Mouse (Mus musculus): ENCODE measurements around the gene Cacna1s. TPM values are rescaled to one million over a fixed set of nuclear protein-coding genes. Genes with fewer than 3 reads are reported as not detected.

The Cacna1s gene
- total RNA-seq, 2 experiments from 2014 or later = 779 to 840 TPM

GRCm38 (mm10) chr1:136061041-136061789 is 8.7 kb downstream of the Cacna1s start:
- intact Hi-C loops (cut with DNase I) = no loop called here
- peak; percentile 83 for DNase-seq
- Histone ChIP-seq H3K27ac (peak overlapping the region; percentile 94), H3K4me3 (peak overlapping the region; percentile 58)
- TF ChIP-seq CTCF (IDR thresholded peaks at IDR 0.05) = peak; percentile 68

GRCm38 (mm10) chr1:136061790-136062141 is 9.2 kb downstream of the Cacna1s start:
- intact Hi-C loops (cut with DNase I) = no loop called here
- DNase-seq = no peak
- no peak for TF ChIP-seq CTCF (IDR thresholded peaks at IDR 0.05)
- peak overlapping the region; percentile 94 for H3K27ac ChIP-seq
- peak overlapping the region; percentile 58 for H3K4me3 ChIP-seq

- Histone ChIP-seq H3K4me3 (peak overlapping the region; percentile 2), H3K27ac (peak overlapping the region; percentile 96)
- intact Hi-C loops (cut with DNase I) = no loop called here
- peak; percentile 63 for DNase-seq
- TF ChIP-seq CTCF (IDR thresholded peaks at IDR 0.05) = no peak
These were observed 11.4 kb downstream of the Cacna1s start for GRCm38 (mm10) chr1:136063991-136064390.

DNA sequence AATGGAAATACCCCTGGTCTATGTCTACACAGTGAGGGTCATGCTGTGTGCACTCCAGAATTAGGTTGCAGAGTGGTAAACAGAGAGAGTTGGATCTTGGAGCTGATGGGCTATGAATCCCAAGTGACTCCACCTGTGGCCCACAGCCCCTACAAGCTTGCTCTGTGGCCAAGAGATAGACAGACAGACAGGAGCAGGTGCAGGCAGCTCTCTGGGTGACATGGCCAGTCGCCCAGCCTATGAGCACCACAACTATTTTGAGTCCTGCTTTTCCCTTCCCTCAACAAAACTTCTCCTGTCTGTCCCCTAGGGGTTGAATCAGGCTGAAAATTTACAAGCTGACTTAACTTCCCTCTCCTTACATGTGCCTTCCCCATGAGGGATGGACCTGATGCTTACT is 14.1 kb downstream of the Cacna1s start:
- DNase-seq = peak; percentile 88
- TF ChIP-seq CTCF (IDR thresholded peaks at IDR 0.05) = peak; percentile 35
- intact Hi-C loops (cut with DNase I) = no loop called here

DNA sequence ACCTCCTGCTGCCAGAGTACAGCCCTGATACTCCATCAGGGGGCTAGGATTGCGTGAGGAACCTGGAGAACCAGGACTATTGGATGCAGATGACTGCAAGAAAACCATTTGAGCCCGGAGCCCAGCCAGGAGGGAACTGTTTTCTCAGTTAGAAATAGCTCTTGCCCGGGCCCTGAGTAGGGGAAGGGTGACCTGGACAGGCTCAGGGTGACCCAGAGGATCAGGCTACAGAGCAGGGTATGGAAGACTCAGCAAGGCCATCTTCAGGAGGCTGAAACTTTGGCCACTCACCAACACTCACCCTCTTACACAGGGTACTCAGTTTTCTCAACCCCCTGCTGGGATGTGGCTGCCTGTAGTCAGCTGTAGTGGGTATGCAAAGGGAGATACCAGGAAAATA is 15.0 kb downstream of the Cacna1s start:
- peak; percentile 86 for DNase-seq
- intact Hi-C loops (cut with DNase I) = no loop called here

More for the DNA sequence above, 14.1 kb downstream of the Cacna1s start:
- peak overlapping the region; percentile 96 for H3K27ac ChIP-seq
- H3K4me3 ChIP-seq = no peak overlapping the region; the same call in 1 of the 2 replicates

GRCm38 (mm10) chr1:136076086-136076485 is 23.5 kb downstream of the Cacna1s start:
- H3K27ac ChIP-seq = peak overlapping the region; percentile 83
- TF ChIP-seq CTCF (IDR thresholded peaks at IDR 0.05) = peak; percentile 86
- peak; percentile 77 for DNase-seq
- intact Hi-C loops (cut with DNase I) = loop anchor here (1.0 kb wide), 1 partner anchor 25 kb away; no protein-coding TSS in a partner anchor
- peak overlapping the region; percentile 21; the same call in 1 of the 2 replicates for H3K4me3 ChIP-seq

More for the DNA sequence above, 15.0 kb downstream of the Cacna1s start:
- peak overlapping the region; percentile 96 for H3K27ac ChIP-seq
- TF ChIP-seq CTCF (IDR thresholded peaks at IDR 0.05) = no peak
- peak overlapping the region; percentile 38 for H3K4me3 ChIP-seq

GRCm38 (mm10) chr1:136077656-136078055 is 25.1 kb downstream of the Cacna1s start:
- TF ChIP-seq CTCF (IDR thresholded peaks at IDR 0.05) = no peak
- intact Hi-C loops (cut with DNase I) = no loop called here
- DNase-seq = peak; percentile 81

GRCm38 (mm10) chr1:136081161-136081560 is 28.6 kb downstream of the Cacna1s start:
- Histone ChIP-seq H3K27ac (no peak overlapping the region), H3K4me3 (no peak overlapping the region)
- TF ChIP-seq CTCF (IDR thresholded peaks at IDR 0.05) = no peak
- DNase-seq = no peak
- intact Hi-C loops (cut with DNase I) = no loop called here

More at GRCm38 (mm10) chr1:136077656-136078055, 25.1 kb downstream of the Cacna1s start:
- H3K27ac ChIP-seq = peak overlapping the region; percentile 83
- peak overlapping the region; percentile 33 for H3K4me3 ChIP-seq

GRCm38 (mm10) chr1:136085988-136086685 is 33.6 kb downstream of the Cacna1s start:
- TF ChIP-seq CTCF (IDR thresholded peaks at IDR 0.05) = no peak
- intact Hi-C loops (cut with DNase I) = no loop called here
- Histone ChIP-seq H3K27ac (no peak overlapping the region), H3K4me3 (no peak overlapping the region)
- DNase-seq = no peak

- H3K4me3 ChIP-seq = peak overlapping the region; percentile 21; the same call in 1 of the 2 replicates
- peak overlapping the region; percentile 83 for H3K27ac ChIP-seq
- no peak for TF ChIP-seq CTCF (IDR thresholded peaks at IDR 0.05)
- intact Hi-C loops (cut with DNase I) = no loop called here
- DNase-seq = no peak
These were observed 37.0 kb downstream of the Cacna1s start for GRCm38 (mm10) chr1:136089368-136090165.

DNA sequence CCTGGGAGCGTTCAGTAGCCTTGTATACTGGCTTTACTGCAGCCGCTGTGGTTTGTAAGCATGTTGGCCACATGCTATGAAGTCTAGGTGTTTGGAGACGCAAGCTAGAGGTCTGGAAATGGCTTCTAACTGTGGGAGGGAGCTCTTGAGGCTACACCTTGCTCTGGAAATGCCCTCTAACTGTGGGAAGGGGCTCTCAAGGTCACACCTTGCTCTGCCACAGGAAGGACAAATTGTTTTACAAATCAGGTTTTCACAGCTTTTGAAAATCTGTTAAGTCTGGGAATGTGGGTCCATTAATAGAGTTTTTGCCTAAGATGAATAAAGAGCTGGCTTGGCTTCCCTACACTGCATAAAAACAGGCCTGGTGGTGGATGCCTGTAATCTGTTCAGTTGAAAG is 41.2 kb downstream of the Cacna1s start:
- Histone ChIP-seq H3K27ac (no peak overlapping the region), H3K4me3 (no peak overlapping the region)
- intact Hi-C loops (cut with DNase I) = no loop called here
- DNase-seq = no peak
- no peak for TF ChIP-seq CTCF (IDR thresholded peaks at IDR 0.05)

DNA sequence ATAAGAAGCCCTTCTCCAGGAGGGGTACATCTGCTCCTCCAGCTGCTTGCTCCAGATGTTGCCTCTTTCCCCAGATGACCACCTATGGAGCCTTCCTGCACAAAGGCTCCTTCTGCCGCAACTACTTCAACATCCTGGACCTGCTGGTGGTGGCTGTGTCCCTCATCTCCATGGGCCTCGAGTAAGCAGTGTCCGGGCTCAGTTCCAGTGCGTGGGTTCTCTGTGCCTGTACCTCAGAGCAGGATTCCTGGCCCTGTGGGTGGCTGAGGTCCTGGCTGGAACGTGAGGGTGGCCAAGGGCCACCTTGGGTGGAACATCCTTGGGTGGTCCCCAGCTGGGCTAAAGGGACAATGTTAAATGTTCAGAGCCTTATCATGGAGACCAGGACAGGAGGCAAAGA is 42.3 kb downstream of the Cacna1s start:
- no peak overlapping the region for H3K27ac ChIP-seq
- intact Hi-C loops (cut with DNase I) = no loop called here
- DNase-seq = no peak
- no peak for TF ChIP-seq CTCF (IDR thresholded peaks at IDR 0.05)
- no peak overlapping the region for H3K4me3 ChIP-seq
